Mouse (Mus musculus): ENCODE data around the gene Cacng1.

DNA sequence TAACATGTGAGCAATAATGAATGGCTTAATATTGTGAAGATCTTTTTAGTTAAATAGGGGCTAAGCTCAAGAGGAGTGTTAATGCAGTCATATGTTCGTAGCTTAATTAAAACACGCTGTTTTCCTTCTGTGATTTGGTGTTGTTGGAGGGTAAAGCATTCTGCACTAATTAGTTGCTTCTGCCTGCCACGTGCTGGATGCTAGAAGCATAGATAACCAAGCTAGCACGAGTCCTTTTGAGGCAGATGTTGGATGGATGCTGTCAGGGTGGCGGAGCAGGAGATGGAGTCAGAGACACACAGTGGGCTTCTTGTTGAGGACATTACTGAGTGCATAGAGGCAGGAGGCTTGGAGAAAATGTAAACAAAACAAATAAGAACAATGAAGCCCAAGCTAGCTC, 59.2 kb downstream of the Cacng1 start:
- TF ChIP-seq CTCF (IDR thresholded peaks at IDR 0.05; ENCODE audit: extremely low read depth, insufficient read depth, low read length) = no peak
- no peak for TF ChIP-seq POLR2A (IDR thresholded peaks at IDR 0.05; ENCODE audit: extremely low read depth, insufficient read depth, low read length)
